Mouse (Mus musculus): ENCODE measurements around the gene Arhgap20. TPM values are rescaled to one million over a fixed set of nuclear protein-coding genes. Genes with fewer than 3 reads are reported as not detected.

Gene Arhgap20
- polyA plus RNA-seq, 1 experiment: 0.19 TPM

Other genes starting within 250 kb of the Arhgap20 start
- gene Fdx1, start 198.2 kb downstream of the Arhgap20 start, polyA plus RNA-seq (2012; rRNA removed): 31.4 and 42.0 TPM in 2 replicates